Mouse (Mus musculus) ES-Bruce4 (cell line): ENCODE results near the gene Thra.

Source experiments
- EP300 ChIP-seq: IDR thresholded peaks from 2 replicates; pipeline ENCODE4 v1.6.1; 2011; ENCODE audit warnings: low read depth, low read length; ENCODE audit not compliant: insufficient read depth
- POLR2A ChIP-seq: IDR thresholded peaks from one replicate; pipeline ENCODE4 v1.8.1; 2011; ENCODE audit warnings: low read length; ENCODE audit not compliant: insufficient read depth

DNA sequence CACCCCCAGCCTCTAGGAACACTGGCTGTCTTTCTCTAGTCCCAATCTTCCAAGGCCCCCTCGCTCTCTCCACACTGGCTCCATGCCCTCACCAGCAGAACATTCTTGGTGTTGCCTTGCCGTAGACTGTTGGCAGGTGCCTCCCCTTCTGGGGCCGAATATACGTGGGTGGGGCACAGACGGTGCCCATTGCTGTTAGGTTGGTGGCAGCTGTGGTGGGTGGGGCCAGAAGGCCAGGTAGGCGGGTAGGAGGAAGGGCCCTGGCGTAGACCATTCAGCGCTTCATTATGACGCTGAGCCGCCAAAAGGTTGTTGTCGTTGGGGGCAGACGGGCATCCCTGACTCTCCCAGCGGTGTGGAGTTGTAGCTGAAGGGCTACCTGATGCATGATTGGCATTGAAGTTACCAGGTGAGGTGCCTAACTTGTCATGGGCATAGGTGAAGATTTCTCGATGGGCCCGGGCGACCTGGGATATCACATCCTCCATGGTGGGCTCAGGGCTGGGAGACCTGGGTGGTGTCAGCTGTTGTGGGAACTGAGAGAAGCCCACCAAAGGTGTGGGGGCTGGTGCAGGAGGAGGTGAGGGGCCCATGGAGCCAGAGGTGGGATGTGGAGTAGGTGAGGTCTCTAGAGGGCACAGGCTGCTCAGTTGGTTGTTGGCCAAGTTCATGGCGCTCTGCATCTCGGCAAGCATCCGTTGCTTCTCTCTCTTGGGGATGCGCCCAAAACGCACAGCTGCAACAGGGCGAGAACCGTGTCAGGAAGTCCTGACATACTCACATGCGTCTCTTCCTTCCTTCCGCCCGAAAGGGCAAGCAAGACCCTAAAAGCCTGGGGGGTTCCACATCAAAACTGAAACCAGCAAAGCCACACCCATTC is 29.9 kb downstream of the Thra start:
- no peak for TF ChIP-seq EP300
- no peak for TF ChIP-seq POLR2A
